Mouse (Mus musculus) stomach, postnatal 0 days (tissue): Measurements from ENCODE around the gene Tbc1d14. TPM values are rescaled to one million over a fixed set of nuclear protein-coding genes. Genes with fewer than 3 reads are reported as not detected.

ENCODE experiments used
- ATAC-seq: fragments of 200-750 bp; cut with Nextera tagmentation; 2 replicates; pipeline ENCODE4 v1.8.0; 2017; ENCODE audit not compliant: low FRiP score, low TSS enrichment
- DNase-seq: peaks from one replicate; pipeline ENCODE4 v3.0.0-alpha.2; 2016; ENCODE audit warnings: low spot score
- H3K27ac ChIP-seq: fragments of 300-500 bp; sonication (generic); replicated peaks from 2 replicates; pipeline ENCODE4 v1.5.1; 2014; ENCODE audit warnings: mild to moderate bottlenecking, control low read depth
- H3K27me3 ChIP-seq: fragments of 300-500 bp; sonication (generic); 2 replicates; pipeline ENCODE4 v1.6.1; 2014; ENCODE audit warnings: low read length; ENCODE audit not compliant: control insufficient read depth, insufficient read depth
- H3K36me3 ChIP-seq: fragments of 300-500 bp; sonication (generic); 2 replicates; pipeline ENCODE4 v1.6.1; 2014; ENCODE audit warnings: low read length, mixed read lengths; ENCODE audit not compliant: control insufficient read depth, insufficient read depth
- H3K4me1 ChIP-seq: fragments of 300-500 bp; sonication (generic); replicated peaks from 2 replicates; pipeline ENCODE4 v1.6.1; 2014; ENCODE audit warnings: antibody characterized with exemption; ENCODE audit not compliant: control insufficient read depth, insufficient read depth
- H3K4me2 ChIP-seq: fragments of 300-500 bp; sonication (generic); replicated peaks from 2 replicates; pipeline ENCODE4 v1.6.1; 2014; ENCODE audit warnings: low read depth, mild to moderate bottlenecking, control low read depth, moderate library complexity
- H3K4me3 ChIP-seq: fragments of 300-500 bp; sonication (generic); 2 replicates; pipeline ENCODE4 v1.5.1; 2014; ENCODE audit warnings: low read depth, low read length, control low read depth
- H3K9ac ChIP-seq: fragments of 300-500 bp; sonication (generic); 2 replicates; pipeline ENCODE4 v1.6.1; 2014; ENCODE audit warnings: mild to moderate bottlenecking, low read length, control low read depth, mixed read lengths
- H3K9me3 ChIP-seq: fragments of 300-500 bp; sonication (generic); 2 replicates; pipeline ENCODE4 v1.6.1; 2016; ENCODE audit warnings: low read length; ENCODE audit not compliant: control insufficient read depth
- CTCF ChIP-seq: IDR thresholded peaks from 2 replicates; pipeline ENCODE4 v1.5.1; 2016; ENCODE audit warnings: antibody characterized with exemption, low read depth, mild to moderate bottlenecking, moderate library complexity
- EP300 ChIP-seq: optimal IDR thresholded peaks from 2 replicates; pipeline ENCODE3; 2016; ENCODE audit warnings: antibody characterized with exemption
- WGBS: fragments of 180-500 bp; shearing (Covaris S2); extraction: QIAGEN DNeasy Blood & Tissue Kit; methylation state at CpG from one replicate; pipeline ENCODE4 v1.1.7; 2014; 5-methylcytosine and 5-hydroxymethylcytosine counted together
- polyA plus RNA-seq: library from polyadenylated mRNA; unstranded; fragments of >200 nt; fragmentation: Nextera tagmentation; extraction: Ambion mirVana; gene quantifications from 2 replicates; pipeline ENCODE4 v1.2.1, GENCODE M21; 2015

The Tbc1d14 gene
- polyA plus RNA-seq, 1 experiment from 2014 or later = 22.1 TPM

DNA sequence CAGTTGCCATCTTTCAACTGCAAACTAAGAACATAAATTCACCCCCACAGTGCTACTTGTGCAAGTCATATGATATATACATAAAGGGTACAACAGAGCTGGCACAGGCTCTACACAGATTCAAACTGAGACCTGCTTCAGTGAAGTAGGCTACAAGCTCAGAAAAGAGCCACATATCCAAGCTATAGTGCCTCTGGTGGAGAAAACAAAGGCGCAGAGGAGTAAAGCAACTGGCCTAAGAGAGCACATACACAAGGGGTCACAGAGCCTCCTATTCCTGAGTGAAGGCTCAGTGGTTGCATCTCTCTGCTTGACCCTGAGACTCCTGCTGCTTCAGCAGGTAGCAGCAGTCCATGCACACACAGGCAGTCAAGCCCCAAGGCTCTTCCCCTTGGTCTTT lies 112.0 kb downstream of the Tbc1d14 start:
- peaks cover 3% of the 10 kb centered on the region; the same call in 1 of the 2 replicates for H3K36me3 ChIP-seq
- DNase-seq (no peak), ATAC-seq (no peak)
- H3K9me3 ChIP-seq = no peaks in the 10 kb centered on the region
- H3K27ac ChIP-seq = no peak overlapping the region
- TF ChIP-seq CTCF (peak; percentile 56), EP300 (no peak)
- no peak overlapping the region for H3K9ac ChIP-seq
- H3K4me2 ChIP-seq = no peak overlapping the region
- WGBS = 52% methylated on average over 1 of the region's 1 CpGs
- no peaks in the 10 kb centered on the region for H3K27me3 ChIP-seq
- no peak overlapping the region for H3K4me3 ChIP-seq
- H3K4me1 ChIP-seq = peaks cover 12% of the 10 kb centered on the region

- Histone ChIP-seq H3K27me3 (no peaks in the 10 kb centered on the region), H3K4me1 (peaks cover 12% of the 10 kb centered on the region), H3K36me3 (peaks cover 4% of the 10 kb centered on the region; the same call in 1 of the 2 replicates), H3K4me3 (no peak overlapping the region), H3K27ac (no peak overlapping the region), H3K4me2 (no peak overlapping the region), H3K9me3 (no peaks in the 10 kb centered on the region), H3K9ac (no peak overlapping the region)
- DNase-seq = no peak
- 73% methylated on average over 4 of the region's 4 CpGs for WGBS
- ATAC-seq = no peak
- TF ChIP-seq CTCF (no peak), EP300 (no peak)
Measured at GRCm38 (mm10) chr5:36480398-36480797, 112.7 kb downstream of the Tbc1d14 start.

DNA sequence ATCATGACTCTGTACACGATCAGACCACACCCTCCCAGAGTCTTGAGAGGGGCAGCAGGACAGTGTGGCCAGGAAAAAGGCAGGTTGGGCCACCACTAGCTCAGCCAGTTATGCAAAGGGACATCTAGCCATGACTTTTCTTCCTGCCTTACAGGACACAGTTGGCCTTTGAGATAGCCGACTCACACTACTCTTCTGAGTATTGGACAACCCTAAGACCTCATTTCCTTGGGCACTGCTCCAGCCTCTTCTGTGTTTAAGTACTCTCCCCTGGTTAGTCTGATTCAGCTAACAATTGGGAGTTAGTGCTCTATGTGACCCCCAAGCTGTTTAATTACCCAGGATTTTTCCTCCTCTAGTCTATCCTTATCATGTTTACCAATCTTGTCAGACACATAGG lies 113.3 kb downstream of the Tbc1d14 start:
- DNase-seq (no peak), ATAC-seq (no peak)
- H3K36me3 ChIP-seq = peaks cover 5% of the 10 kb centered on the region; the same call in 1 of the 2 replicates
- H3K27ac ChIP-seq = no peak overlapping the region
- H3K9ac ChIP-seq = no peak overlapping the region
- H3K9me3 ChIP-seq = no peaks in the 10 kb centered on the region
- H3K4me1 ChIP-seq = peaks cover 8% of the 10 kb centered on the region
- no peaks in the 10 kb centered on the region for H3K27me3 ChIP-seq
- TF ChIP-seq EP300 (no peak), CTCF (no peak)
- no peak overlapping the region for H3K4me2 ChIP-seq
- no peak overlapping the region for H3K4me3 ChIP-seq
- WGBS = 53% methylated on average over 2 of the region's 2 CpGs

DNA sequence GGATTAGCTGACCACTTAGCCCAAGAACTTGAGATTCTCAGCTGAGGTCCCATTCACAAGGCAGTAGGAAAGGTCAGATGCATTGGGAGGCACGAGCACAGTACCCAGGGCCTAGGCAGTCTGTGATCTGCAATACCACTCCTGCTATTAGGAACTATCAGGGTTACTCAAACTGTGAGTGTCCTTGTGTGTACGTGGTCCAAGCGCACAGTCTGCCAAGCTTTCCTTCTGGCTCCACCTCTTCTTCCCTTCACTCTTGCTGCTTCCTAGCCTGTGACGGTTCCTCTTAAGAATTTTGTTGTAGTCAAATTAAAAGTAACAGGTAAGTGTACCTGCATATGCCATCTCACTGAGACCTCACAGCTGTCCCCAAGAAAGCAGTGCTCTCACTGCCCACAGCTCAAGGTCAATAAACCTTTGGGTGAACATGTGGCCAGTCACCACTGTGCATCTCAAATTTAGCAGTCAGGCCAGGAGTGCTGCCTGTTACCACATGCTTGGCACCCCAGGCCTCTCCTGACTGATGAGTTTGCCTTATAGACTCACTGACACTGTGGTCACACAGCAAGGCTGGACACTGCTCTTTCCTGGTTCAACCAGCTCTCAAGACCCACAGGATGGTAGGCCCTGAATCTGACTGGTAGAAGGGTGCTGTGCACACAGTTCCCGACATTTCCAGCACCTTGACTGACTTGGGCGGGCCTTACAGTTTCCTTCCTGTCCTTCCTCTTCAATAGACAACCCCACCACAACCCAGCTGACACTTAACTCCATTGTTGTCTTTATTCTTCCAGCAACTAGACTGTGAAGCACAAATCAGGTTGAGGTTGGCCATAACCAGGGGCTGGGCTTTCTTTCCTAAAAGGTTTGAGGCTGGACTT lies 114.3 kb downstream of the Tbc1d14 start:
- Histone ChIP-seq H3K27me3 (no peaks in the 10 kb centered on the region), H3K4me2 (no peak overlapping the region)
- WGBS = 79% methylated on average over 6 of the region's 6 CpGs

DNA sequence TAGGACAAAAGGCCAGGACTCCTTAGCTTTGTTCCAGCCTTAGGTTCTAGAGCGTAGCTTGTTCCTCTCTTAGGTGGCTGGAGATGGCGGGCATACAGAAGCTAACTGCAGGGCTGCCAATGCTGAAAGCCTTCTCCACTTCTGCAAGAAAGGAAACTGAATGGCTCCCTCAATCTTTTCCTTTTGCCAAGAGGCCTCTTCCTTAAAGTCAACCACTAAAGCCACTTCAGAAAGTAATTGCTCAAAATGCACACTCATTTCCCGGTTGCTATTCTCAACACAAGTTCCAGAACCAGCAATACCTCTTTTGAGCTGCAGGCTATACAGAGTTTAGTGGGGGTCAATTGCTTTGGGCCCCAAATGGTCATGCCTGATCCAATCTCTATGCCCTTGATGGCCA lies 115.6 kb downstream of the Tbc1d14 start:
- ATAC-seq (no peak), DNase-seq (no peak)
- Histone ChIP-seq H3K4me1 (peaks cover under 1% of the 10 kb centered on the region), H3K36me3 (peaks cover 11% of the 10 kb centered on the region; the same call in 1 of the 2 replicates), H3K9me3 (no peaks in the 10 kb centered on the region), H3K27me3 (no peaks in the 10 kb centered on the region), H3K4me2 (no peak overlapping the region), H3K27ac (no peak overlapping the region), H3K9ac (no peak overlapping the region), H3K4me3 (no peak overlapping the region)
- WGBS = 92% methylated on average over 3 of the region's 3 CpGs
- TF ChIP-seq EP300 (no peak), CTCF (no peak)

More for the DNA sequence above, 114.3 kb downstream of the Tbc1d14 start:
- TF ChIP-seq CTCF (no peak), EP300 (no peak)
- H3K27ac ChIP-seq = no peak overlapping the region
- H3K4me3 ChIP-seq = no peak overlapping the region
- DNase-seq (no peak), ATAC-seq (no peak)
- H3K9me3 ChIP-seq = no peaks in the 10 kb centered on the region
- H3K4me1 ChIP-seq = peaks cover 7% of the 10 kb centered on the region
- H3K36me3 ChIP-seq = peaks cover 5% of the 10 kb centered on the region; the same call in 1 of the 2 replicates
- no peak overlapping the region for H3K9ac ChIP-seq

DNA sequence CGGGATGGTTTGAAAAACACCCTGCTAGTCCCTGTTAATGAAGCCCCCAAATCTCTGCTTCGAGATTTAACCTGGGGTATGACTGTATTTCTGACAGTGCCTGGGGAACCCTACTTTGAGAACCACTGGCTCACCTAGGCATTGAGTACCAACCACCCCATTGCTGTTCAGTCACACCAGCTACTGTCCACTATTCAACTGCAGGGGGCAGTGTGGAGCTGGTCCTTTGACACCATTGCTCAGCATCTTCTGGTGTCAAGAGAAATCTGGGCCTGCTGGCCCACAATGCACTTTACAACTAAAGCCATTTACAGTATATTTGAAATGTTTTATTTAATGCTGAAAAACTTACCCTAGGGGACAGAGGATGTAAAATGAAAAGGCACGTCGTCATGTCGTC lies 118.8 kb downstream of the Tbc1d14 start:
- WGBS = 89% methylated on average over 5 of the region's 5 CpGs
- Histone ChIP-seq H3K27me3 (no peaks in the 10 kb centered on the region), H3K9me3 (no peaks in the 10 kb centered on the region), H3K36me3 (peaks cover 31% of the 10 kb centered on the region), H3K4me1 (no peaks in the 10 kb centered on the region), H3K9ac (no peak overlapping the region), H3K27ac (no peak overlapping the region), H3K4me3 (no peak overlapping the region), H3K4me2 (no peak overlapping the region)
- peak; percentile 75 for DNase-seq
- TF ChIP-seq CTCF = peak; percentile 87
- no peak for TF ChIP-seq EP300
- peak; percentile 41; the same call in 1 of the 2 replicates for ATAC-seq
